Mouse (Mus musculus) CD4-positive, CD25-positive, alpha-beta regulatory T cell, adult 2 months (primary cell): ENCODE measurements around the gene Nphp3.

Experiments used
- DNase-seq: peaks from one replicate; pipeline ENCODE4 v3.0.0-alpha.2; 2012; ENCODE audit warnings: low read depth, low spot score

Gene Nphp3

GRCm38 (mm10) chr9:104001921-104002859 is at the start of gene Nphp3:
Nphp3 (plus strand) TSS chr9:104002544.
- peak; percentile 99 for DNase-seq

GRCm38 (mm10) chr9:103958722-103959121 is 43.6 kb upstream of the Nphp3 start:
- no peak for DNase-seq

DNA sequence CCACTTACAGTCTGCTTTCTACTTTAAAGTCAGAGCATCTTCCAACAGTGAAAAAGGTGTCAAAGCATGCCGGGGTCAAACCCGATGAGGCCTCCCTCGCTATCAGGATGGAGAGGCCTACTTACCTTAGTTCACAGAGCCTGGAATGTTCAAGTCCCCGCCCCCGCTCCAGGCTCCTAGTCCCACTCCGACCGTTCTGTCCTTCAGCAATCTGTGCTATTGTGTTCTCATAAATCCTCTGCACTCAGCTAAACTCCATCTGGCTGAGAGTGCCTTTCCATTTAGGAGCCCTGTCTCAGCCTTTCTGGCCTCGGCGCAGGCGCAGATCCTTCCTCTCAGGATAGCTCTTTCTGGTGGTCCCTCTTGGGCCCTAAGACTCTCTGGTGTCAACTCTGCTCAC is 42.4 kb upstream of the Nphp3 start:
- DNase-seq, result no peak

DNA sequence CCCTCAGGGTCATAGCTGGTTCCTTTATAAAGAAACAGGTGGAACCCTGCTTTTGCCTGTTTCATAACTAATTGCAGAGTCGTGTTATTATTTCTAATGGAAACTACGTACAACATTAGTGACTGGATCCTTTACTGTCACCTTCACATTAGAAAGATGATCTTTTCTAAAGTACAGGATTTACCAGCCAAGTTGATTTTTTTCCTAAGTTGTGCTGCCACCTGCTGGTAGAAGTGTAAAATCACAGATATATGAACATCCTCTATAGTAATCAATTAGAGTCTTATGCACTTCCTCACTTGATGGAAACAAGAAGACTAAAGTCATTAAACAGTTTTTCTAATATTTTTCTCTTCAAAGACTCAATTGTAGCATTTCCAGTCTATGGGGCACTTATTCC is 5.8 kb upstream of the Nphp3 start:
- peak; percentile 74 for DNase-seq

- no peak for DNase-seq
These were observed 1.7 kb upstream of the Nphp3 start for GRCm38 (mm10) chr9:104000601-104001000.

- peak; percentile 85 for DNase-seq
These were observed 578 bp downstream of the Nphp3 start for GRCm38 (mm10) chr9:104002913-104003330.

- no peak for DNase-seq
These were observed 12.2 kb downstream of the Nphp3 start for GRCm38 (mm10) chr9:104014526-104014925.

DNA sequence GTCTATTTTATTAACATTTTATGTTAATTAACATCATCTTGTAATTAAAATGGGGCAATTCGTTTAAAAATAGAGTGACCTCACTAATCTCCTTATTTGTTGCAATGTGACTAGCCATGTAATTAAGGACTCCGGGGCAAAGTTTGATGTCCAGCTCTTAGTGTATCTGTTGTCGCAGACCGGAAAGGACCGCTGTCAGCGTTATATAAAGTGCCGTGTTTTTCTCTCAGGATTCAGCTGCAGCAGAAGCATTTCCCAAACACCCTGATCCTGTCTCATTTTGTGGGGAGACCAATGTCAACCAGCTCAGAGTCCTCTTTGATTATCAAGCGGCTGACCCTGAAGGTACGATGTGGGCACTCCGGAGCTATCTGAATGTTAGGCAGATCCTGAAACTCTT is 18.7 kb downstream of the Nphp3 start:
- DNase-seq, result no peak

DNA sequence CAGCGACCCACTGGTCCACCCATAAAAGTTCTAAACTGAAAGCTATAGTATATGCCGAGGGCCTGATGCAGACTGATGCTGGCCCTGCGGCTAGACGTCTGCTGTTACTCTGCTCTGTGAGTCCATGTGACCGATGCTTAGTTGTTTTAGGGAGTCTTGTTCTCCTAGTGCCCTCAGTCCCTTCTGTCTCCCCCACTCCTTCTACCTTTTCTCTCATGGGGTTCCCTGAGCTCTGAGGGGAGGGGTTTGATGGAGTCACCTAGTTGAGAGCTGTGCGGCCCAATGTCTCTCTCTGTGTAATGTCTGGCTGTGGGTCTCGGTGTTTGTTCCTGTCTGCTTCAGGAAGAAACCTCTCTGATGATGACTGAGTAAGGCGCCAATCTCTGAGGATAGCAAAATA is 24.8 kb downstream of the Nphp3 start:
- DNase-seq, result no peak

- no peak for DNase-seq
These were observed 27.5 kb downstream of the Nphp3 start for GRCm38 (mm10) chr9:104029861-104030260.

- DNase-seq, result no peak
These were observed 31.9 kb downstream of the Nphp3 start for GRCm38 (mm10) chr9:104034231-104034630.

- DNase-seq, result no peak
These were observed 32.4 kb downstream of the Nphp3 start for GRCm38 (mm10) chr9:104034718-104035117.

DNA sequence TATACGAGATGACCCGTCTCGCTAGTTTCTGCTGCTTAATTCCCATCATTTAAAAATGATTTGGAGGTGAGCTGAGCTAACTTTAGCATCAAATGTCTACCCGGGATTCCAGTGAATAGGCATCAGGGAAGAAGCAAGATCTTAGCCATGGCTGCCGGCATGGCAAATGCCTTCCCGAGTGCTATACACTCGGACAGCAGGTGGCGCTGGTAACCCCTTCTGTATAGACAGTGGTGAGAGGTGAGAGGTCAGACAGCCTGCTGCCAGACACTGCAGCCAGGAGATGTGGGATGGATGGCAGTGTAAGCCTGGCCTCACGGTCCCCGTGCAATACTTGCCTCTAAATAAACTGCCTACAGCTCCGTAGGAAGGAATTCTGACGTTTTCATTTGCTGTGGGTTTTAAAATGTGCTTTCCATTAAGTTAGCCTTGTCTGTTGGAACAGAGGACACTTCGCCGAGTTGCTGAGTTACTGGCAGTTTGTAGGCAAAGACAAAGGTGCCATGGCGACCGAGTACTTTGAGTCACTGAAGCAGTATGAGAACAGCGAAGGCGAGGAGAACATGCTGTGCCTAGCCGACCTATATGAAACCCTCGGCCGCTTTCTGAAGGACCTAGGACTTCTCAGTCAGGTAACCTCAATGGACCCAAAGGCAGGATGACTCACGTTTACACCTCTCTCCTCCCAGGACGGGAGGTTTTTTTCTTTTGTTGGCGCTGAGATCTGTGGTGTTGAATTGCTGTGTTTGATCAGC is 33.1 kb downstream of the Nphp3 start:
- DNase-seq, result peak; percentile 82

- no peak for DNase-seq
These were observed 35.9 kb downstream of the Nphp3 start for GRCm38 (mm10) chr9:104038266-104038665.

DNA sequence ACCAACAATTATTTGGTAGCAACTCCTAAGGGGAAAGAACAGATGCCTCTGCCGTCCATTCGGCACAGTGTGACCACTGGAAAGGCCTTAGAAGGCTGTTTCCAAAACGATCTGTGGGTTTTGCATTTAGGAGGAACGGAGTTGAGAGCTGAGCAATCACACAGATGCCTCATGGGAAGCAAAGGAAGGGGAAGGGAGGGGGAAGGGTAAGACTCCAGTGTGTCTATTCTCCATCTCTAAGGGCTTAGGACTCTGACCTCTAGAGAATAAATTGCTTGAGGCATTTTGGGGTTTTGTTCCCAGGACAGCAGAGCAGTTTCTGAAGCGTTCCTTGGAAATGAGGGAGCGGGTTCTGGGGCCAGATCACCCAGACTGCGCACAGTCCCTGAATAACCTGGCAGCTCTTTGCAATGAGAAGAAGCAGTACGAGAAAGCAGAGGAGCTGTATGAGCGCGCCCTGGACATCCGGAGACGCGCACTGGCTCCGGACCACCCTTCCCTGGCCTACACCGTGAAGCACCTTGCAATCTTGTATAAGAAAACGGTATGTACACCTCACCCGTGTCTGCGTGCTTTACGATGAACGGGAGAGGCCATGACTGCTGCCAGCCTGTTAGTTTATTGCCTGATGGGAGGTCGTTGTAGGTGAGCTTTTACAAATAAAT is 36.8 kb downstream of the Nphp3 start:
- DNase-seq, result no peak

GRCm38 (mm10) chr9:104039742-104040141 is 37.4 kb downstream of the Nphp3 start:
- no peak for DNase-seq

- DNase-seq, result no peak
These were observed 38.0 kb downstream of the Nphp3 start, which contains the start of gene Gm28305 for GRCm38 (mm10) chr9:104040362-104040761. Gm28305 (plus strand) TSS chr9:104040662.

GRCm38 (mm10) chr9:104043676-104044075 is 41.3 kb downstream of the Nphp3 start:
- DNase-seq, result no peak

- no peak for DNase-seq
These were observed 48.7 kb downstream of the Nphp3 start for GRCm38 (mm10) chr9:104051028-104051427.

DNA sequence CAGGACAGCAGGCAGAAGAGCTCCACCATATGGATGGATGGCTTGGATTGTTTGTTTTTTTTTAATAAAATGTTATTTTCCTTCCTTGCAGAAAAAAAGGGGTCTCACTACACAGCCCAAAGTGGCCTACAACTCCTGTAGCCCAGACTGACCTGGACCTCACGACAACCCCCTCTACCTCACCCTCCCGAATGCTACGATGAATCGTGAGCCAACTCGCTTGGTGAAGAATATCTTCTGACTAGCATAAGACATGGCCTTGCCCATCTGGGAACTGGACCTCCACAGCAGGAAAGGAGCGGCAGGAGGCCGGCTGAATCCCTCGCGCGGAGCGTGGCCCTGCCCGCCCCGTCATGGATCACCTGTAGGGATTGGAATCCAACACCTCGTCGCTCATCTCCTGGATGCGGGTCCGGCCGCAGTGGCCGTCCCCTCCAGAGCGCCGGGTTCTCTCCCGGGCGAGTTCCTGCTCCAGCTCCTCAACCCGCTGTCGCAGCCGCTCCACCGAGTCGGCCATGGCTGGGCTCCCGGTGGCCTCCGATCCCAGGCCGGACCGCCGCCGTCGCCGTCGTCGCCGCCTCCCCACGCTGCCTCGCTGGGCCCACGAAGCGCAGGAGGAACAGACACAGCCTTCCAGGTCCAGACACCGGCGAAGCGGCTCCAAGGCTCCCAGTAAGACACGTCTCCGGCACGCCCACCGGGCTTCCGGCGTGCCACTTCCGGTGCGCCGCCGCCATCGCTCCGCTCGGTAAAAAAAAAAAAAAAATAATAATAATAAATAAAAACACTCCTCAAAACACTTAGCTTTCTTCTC is 60.3 kb downstream of the Nphp3 start, which contains the start of gene Uba5:
TSS of gene Uba5 (minus strand) at position 705 of the 814 bp plus-strand sequence.
- peak; percentile 87 for DNase-seq
